Mouse (Mus musculus) CD4-positive, CD25-positive, alpha-beta regulatory T cell, adult 4 months (primary cell): Measurements from ENCODE around the gene Flnb. TPM values are rescaled to one million over a fixed set of nuclear protein-coding genes. Genes with fewer than 3 reads are reported as not detected.
A peak's percentile ranks its signal among the peaks of the same experiment; 100 is the strongest.

ENCODE experiments used
- ATAC-seq: one replicate; pipeline ENCODE4 v1.8.0; 2017
- polyA plus RNA-seq, 2 experiments: library from polyadenylated mRNA; unstranded; fragments of 100-300 nt; shearing (Covaris generic); gene quantifications; one replicate each; pipeline ENCODE4 v1.2.1; 2017

Gene Flnb
- polyA plus RNA-seq, 2 experiments from 2014 or later: 5.0 to 7.5 TPM

GRCm38 (mm10) chr14:7863199-7863598, 45.4 kb downstream of the Flnb start:
- ATAC-seq: no peak

- no peak for ATAC-seq
Measured at GRCm38 (mm10) chr14:7863871-7864505, 46.2 kb downstream of the Flnb start.

GRCm38 (mm10) chr14:7864506-7864899, 46.7 kb downstream of the Flnb start:
- ATAC-seq: no peak

GRCm38 (mm10) chr14:7867224-7867623, 49.5 kb downstream of the Flnb start:
- ATAC-seq: no peak

DNA sequence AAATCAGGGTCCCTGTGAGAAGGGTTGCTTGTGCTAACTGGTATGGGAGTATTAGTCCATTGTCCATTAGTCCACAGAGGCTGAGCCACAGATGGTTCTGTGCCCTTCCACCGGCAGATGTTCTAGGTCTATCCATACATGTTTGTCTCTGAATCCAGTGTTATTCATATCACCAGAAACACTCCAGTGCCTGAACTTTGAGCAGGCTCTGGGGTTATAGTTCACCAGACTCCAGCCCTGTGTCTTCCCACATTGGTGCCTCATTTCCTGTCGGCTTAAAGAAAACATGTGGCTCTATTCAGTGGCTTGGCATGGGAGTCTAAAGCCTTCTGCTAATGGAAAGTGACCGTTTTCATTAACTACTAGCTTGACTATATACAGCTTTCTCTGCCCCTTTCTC, 50.1 kb downstream of the Flnb start:
- ATAC-seq: no peak

DNA sequence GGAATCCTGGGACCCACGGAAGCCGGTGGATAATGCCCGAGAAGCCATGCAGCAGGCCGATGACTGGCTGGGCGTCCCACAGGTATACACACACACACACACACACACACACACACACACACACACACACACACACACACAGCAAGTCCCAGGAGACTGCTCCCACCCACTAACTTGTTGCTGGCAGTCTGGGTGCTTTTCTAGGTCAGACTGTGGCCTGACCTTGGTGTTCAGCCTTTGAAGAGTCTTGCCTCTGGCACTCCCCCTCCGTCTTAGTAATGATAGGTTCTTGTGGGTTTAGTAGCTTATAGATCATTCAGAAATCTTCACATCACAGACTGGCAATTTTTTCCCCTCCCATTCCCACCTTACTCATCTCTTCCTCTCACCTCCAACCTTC, 52.0 kb downstream of the Flnb start:
- ATAC-seq: no peak

GRCm38 (mm10) chr14:7873552-7873951, 55.8 kb downstream of the Flnb start:
- no peak for ATAC-seq

DNA sequence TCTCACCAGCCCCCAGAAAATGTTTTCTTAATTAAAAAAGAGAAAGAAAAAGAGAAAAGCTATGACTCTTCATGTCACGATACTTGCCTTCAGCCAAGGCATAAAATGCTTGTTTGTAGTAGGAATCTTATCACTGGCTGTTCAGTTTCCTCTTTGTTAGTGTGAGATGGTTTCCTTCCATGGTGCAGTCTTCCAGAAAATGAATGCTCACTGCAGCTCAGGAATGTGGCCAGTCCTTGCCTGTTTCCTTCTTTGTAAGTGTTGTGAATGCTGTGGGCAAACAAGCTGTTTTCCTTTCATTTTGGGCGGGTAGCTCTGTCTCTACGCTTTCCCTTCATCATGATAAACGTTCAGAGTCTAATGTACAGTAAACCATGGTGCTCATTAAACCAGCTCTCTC, 56.7 kb downstream of the Flnb start:
- no peak for ATAC-seq

DNA sequence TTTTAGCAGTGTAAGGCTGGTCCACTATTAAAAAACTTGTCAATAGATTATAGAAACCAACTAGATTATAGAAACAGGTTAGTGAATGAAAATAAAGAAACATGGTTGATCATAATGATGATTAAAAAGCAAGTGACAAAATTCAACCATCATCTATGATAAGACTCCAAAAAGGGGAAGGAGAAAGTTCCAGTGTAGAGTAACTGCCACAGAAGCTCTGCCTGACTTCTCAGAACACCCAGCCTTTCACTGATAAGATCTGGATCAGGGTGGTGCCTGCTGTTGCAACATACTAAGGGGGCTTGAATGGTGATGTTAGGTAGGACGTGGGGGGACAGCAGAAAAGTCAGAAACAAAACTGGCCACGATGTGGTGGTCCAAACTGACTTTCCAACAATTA, 60.2 kb downstream of the Flnb start:
- no peak for ATAC-seq

DNA sequence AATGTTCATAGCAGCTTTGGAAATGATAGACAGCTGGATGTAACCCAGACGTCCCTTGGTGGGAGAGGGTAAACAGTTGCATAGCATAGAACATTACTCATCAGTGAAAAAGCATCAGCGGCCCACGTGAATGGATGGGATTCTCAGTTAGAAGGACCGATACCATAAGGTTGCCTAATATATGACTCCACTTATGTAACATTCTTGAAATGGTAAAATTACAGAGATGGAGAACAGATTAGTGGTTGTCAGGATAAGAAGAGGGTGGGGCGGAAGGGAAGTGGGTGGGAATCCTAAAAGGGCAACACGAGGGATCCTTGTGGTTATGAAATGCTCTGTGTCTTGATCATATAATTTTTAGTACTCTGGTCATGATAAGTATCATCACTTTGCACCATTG, 62.6 kb downstream of the Flnb start:
- no peak for ATAC-seq

DNA sequence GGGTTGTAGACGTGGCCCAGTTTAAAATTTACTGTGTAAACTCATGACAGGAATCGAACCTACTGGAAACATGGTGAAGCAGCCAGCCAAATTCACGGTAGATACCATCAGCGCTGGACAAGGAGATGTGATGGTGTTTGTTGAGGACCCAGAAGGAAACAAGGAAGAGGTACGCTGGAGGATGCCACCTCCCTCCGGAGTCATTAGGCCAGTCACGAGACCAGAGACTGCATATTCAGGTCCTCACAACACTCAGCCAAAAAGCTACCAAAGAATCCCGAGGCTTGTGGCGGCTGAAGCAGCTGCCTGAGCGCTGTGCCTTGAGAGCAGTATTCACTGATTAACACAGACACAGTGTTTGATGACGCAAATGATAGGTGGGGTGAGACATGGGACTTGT, 63.8 kb downstream of the Flnb start:
- ATAC-seq: no peak

- ATAC-seq: no peak
Measured at GRCm38 (mm10) chr14:7882050-7882449, 64.3 kb downstream of the Flnb start.

- no peak for ATAC-seq
Measured at GRCm38 (mm10) chr14:7884158-7884557, 66.4 kb downstream of the Flnb start.

DNA sequence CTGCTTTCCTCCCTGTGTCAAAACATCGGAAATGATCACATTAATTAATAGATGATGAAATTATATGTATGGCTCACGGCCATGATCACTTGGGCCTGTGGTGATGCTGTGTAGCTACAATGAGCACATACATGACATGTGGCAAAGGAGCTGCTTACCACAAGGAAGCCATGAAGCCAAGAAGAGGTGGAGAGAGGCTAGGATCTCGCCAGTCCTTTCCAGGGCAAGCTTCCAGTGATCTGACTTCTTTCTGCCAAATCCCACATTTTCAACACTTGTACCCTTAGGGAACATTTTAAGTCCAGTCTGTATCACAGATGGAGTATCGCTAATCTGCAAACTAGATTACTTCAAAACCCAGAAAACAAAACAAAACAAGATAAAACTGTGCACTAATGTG, 67.1 kb downstream of the Flnb start:
- ATAC-seq: no peak

GRCm38 (mm10) chr14:7885540-7885939, 67.8 kb downstream of the Flnb start:
- ATAC-seq: no peak

DNA sequence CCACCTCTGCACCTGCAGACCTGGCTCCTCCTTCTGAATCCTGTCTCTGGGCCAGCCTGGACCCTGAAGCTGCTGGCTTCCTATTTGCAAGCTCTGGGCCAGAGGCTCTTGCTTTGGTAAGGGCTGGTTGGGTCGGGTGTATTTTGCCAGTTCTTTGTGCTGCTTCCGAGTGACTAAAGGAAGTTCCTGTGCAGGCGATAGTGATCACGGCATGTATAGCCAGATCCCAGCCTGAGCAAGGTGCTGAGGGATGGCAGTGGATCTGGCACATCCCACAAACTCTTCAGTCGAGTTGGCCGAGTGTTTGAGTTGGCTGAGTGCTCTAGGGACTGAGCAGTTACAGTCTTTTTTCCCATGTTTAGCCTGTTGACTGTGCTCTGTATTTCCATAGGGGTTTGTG, 68.3 kb downstream of the Flnb start:
- ATAC-seq: no peak

DNA sequence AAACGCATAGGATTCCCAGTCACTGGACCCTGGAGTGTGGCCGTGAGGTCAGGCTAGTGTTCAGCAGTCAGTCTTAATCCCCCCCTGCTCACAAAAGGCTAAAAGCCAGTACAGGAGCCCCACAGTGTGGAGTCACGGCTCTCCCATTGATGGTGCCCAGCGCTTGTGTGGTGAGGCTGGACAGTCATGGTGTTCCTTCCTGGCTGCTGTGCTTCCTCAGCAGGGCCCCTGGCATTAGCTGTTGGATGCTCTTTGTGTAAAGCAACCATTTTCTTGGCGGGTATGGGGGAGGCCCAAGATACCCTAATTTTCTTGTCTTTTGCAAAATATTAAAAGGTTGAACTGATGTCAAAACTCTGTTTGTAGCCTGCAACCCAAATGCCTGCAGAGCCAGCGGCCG, 69.4 kb downstream of the Flnb start:
- no peak for ATAC-seq

DNA sequence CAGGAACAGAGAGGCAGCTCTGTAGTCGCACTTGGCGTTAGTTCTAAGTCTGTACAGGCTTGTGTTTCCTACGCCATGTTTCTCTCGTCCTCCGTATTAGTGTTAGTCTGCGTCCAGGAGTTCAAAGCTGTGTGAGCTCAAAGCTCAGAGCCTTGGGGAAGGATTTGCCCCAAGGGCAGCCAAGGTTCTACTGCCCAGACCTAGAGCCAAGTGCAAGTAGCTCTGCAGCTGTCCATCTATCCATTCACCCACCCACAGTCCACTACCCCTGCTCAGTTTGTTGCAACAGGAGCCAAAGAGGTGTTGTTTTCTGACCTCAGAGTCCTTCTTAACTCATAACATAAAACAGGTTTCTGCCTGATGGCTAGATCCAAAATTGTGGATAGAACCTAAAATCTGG, 70.5 kb downstream of the Flnb start:
- no peak for ATAC-seq

DNA sequence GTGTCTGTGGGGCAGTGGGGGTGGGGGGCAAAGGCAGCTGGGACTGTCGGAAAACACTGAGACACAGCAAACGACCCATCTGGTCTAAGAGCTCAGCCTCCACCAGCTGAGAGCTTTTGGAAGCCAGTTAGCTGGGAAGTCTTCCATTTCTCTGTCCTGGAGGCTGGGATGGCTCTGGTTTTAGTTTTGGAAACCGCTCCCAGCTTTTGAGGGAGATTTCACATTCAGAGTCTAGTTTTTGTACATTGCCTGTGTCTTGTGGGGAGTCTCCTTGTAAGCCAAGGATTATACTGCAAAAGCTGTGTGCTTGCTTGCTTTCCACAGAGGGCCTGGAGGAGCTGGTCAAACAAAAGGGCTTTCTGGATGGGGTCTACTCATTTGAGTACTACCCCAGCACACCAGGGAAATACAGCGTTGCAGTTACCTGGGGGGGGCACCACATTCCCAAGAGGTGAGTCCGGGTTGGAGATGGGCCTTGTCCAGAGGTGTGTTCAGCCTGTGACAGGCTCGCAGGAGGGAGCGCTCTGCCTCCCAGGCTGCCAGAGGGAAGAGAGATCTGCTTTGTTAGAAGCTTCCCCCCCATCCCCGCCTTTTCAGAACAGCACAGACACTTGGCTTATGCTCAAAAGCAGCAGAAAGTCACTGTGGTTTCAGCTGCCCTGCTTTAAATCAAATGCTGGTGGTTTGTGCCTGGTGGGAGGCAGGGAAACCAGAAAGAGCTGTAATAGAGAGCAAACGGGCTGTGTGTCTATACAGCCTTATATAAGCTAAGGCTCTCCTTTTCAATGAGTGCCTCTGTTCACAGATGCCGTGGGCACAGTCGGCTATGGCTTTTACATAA, 71.3 kb downstream of the Flnb start:
- peak; percentile 22 for ATAC-seq

GRCm38 (mm10) chr14:7889834-7890233, 72.1 kb downstream of the Flnb start:
- ATAC-seq: peak; percentile 96

DNA sequence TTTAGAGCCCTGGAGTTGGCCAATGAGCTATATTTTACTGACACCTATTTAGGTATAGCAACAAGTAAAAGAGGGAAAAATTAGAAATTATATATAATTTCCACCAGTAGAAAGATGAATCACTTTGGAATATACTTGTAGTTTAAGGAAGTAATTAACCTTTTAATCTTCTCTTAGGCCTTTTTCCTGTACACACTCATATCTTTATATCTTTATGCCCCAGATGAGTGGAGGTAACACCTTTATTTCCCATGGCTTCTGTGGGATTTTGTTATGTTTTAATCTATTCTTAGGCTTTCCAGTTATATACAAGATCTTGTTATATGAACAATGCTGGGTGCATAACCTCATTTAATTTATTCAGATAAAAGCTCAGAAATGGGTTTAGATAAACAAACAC, 73.6 kb downstream of the Flnb start:
- ATAC-seq: no peak

- no peak for ATAC-seq
Measured at GRCm38 (mm10) chr14:7896126-7896525, 78.4 kb downstream of the Flnb start.

- ATAC-seq: no peak
Measured at GRCm38 (mm10) chr14:7896699-7897098, 78.9 kb downstream of the Flnb start.

DNA sequence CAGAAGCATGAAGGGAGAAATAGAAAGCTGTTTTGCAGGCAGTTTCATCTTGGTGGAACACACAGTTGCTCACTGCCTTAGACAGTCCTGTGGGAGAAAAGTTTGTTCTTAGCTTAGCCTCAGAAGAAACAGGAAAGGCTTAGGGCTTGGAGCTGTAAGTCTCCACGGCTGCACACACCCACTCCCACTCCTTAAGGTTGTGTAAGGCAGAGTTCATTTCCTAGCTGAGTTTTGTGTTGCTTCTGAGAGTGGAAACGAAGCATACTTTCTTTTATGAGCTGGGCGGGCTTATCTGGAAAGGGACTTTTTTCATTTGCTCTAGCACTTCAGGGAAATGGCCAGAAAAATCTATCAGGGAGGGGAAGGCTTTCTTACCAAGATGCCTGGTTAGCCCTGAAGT, 82.2 kb downstream of the Flnb start:
- ATAC-seq: no peak
